Mouse (Mus musculus) neural tube, embryonic 12.5 days (tissue): ENCODE data around the gene Tnmd. TPM values are rescaled to one million over a fixed set of nuclear protein-coding genes. Genes with fewer than 3 reads are reported as not detected.

Source experiments
- polyA plus RNA-seq: library from polyadenylated mRNA; unstranded; fragments of >200 nt; fragmentation: Nextera tagmentation; extraction: Ambion mirVana; gene quantifications from 2 replicates; pipeline ENCODE4 v1.2.1, GENCODE M21; 2016

Tnmd gene
- polyA plus RNA-seq, 1 experiment from 2014 or later = 2.8 TPM

Other genes with a start within 250 kb of the Tnmd start
- 6.6 TPM in 2 replicates for gene Pcdh19, start 162.0 kb upstream of the Tnmd start, polyA plus RNA-seq
- gene Tspan6, start 47.4 kb downstream of the Tnmd start, polyA plus RNA-seq = 197 and 206 TPM in 2 replicates
- 1.3 and 1.8 TPM in 2 replicates for gene Srpx2, start 57.4 kb downstream of the Tnmd start, polyA plus RNA-seq
- gene Sytl4, start 130.8 kb downstream of the Tnmd start, polyA plus RNA-seq = 1.7 and 1.9 TPM in 2 replicates
- gene Cstf2, start 208.2 kb downstream of the Tnmd start, polyA plus RNA-seq = 60.9 and 66.8 TPM in 2 replicates